Mouse (Mus musculus) MEL (cell line): ENCODE measurements around the gene Bdnf. TPM values are rescaled to one million over a fixed set of nuclear protein-coding genes. Genes with fewer than 3 reads are reported as not detected.

ENCODE experiments used
- DNase-seq: peaks from one replicate; pipeline ENCODE4 v3.0.0; 2011; ENCODE audit warnings: low read depth, low spot score
- H3K27ac ChIP-seq: 2 replicates; pipeline ENCODE4 v1.5.1; 2012; ENCODE audit warnings: low read depth, mild to moderate bottlenecking, control low read depth, low read length, moderate library complexity; ENCODE audit not compliant: control insufficient read depth
- H3K27me3 ChIP-seq, 2 experiments: fragments of 150-350 bp in 1 of 2; sonication (generic) in 1 of 2; 2 replicates each; pipeline ENCODE4 v1.6.1; 2012; ENCODE audit warnings: low read length in 2 of 2, mild to moderate bottlenecking in 2 of 2, improper control_type of control experiment in 1 of 2, moderate library complexity in 1 of 2; ENCODE audit not compliant: insufficient read depth in 2 of 2, control insufficient read depth in 1 of 2
- H3K36me3 ChIP-seq, 2 experiments: 2 replicates each; pipeline ENCODE4 v1.6.1; 2012 to 2014; ENCODE audit warnings: low read length in 2 of 2, improper control_type of control experiment in 1 of 2, inconsistent platforms in 1 of 2, mild to moderate bottlenecking in 1 of 2; ENCODE audit not compliant: insufficient read depth in 2 of 2, control insufficient read depth in 1 of 2
- H3K4me1 ChIP-seq, 2 experiments: fragments of 150-350 bp in 1 of 2; sonication (generic) in 1 of 2; 2 replicates each; pipeline ENCODE4 v1.6.1; 2012; ENCODE audit warnings: low read length in 2 of 2, improper control_type of control experiment in 1 of 2, mild to moderate bottlenecking in 1 of 2; ENCODE audit not compliant: insufficient read depth in 2 of 2, control insufficient read depth in 1 of 2
- H3K4me3 ChIP-seq, 2 experiments: fragments of 150-350 bp in 1 of 2; sonication (generic) in 1 of 2; 2 replicates each; pipeline ENCODE4 v1.5.1; 2012; ENCODE audit warnings: low read depth in 2 of 2, low read length in 2 of 2, mild to moderate bottlenecking in 2 of 2, moderate library complexity in 2 of 2, control low read depth in 1 of 2, improper control_type of control experiment in 1 of 2; ENCODE audit not compliant: control insufficient read depth in 1 of 2, insufficient read depth in 1 of 2
- H3K79me2 ChIP-seq: 2 replicates; pipeline ENCODE4 v1.6.1; 2012; ENCODE audit warnings: mild to moderate bottlenecking, low read length, moderate library complexity; ENCODE audit not compliant: control insufficient read depth, poor library complexity, insufficient read depth
- H3K9ac ChIP-seq: 2 replicates; pipeline ENCODE4 v1.6.1; 2012; ENCODE audit warnings: low read depth, mild to moderate bottlenecking, control low read depth, low read length, moderate library complexity; ENCODE audit not compliant: control insufficient read depth, poor library complexity, severe bottlenecking
- H3K9me3 ChIP-seq: fragments of 150-350 bp; sonication (generic); replicated peaks from 2 replicates; pipeline ENCODE4 v1.6.1; 2012; ENCODE audit warnings: mild to moderate bottlenecking, low read length, improper control_type of control experiment, moderate library complexity; ENCODE audit not compliant: insufficient read depth
- GABPA ChIP-seq: IDR thresholded peaks from 2 replicates; pipeline ENCODE4 v1.6.1; 2012; ENCODE audit warnings: low read depth, mild to moderate bottlenecking, inconsistent platforms, low read length, improper control_type of control experiment, moderate library complexity
- GATA1 ChIP-seq: IDR thresholded peaks from 2 replicates; pipeline ENCODE4 v1.6.1; 2011; ENCODE audit warnings: low read depth, low read length, improper control_type of control experiment
- MXI1 ChIP-seq: IDR thresholded peaks from 2 replicates; pipeline ENCODE4 v1.6.1; 2011; ENCODE audit warnings: mild to moderate bottlenecking, low read depth, low read length, improper control_type of control experiment
- RCOR1 ChIP-seq: IDR thresholded peaks from 2 replicates; pipeline ENCODE4 v1.6.1; 2012; ENCODE audit warnings: low read depth, mild to moderate bottlenecking, inconsistent platforms, low read length, improper control_type of control experiment
- TAL1 ChIP-seq: IDR thresholded peaks from 2 replicates; pipeline ENCODE4 v1.6.1; 2012; ENCODE audit warnings: mild to moderate bottlenecking, inconsistent platforms, low read length, moderate library complexity, mixed read lengths
- TCF12 ChIP-seq: IDR thresholded peaks from 2 replicates; pipeline ENCODE4 v1.6.1; 2014; ENCODE audit warnings: low read depth, mild to moderate bottlenecking, inconsistent platforms, low read length, improper control_type of control experiment, moderate library complexity
- polyA plus RNA-seq, 2 experiments: library from polyadenylated mRNA; stranded (reverse) in 1 of 2; unstranded in 1 of 2; fragments of >175 nt in 1 of 2; fragments of >200 nt in 1 of 2; gene quantifications; 2 replicates each; pipeline versions ENCODE4 v1.2.1 to v1.2.4; 2012; ENCODE audit warnings: low replicate concordance in 2 of 2, low read depth in 1 of 2; ENCODE audit not compliant: insufficient read length in 2 of 2, insufficient read depth in 1 of 2, missing spikeins in 1 of 2
- total RNA-seq: library from RNA; depleted of rRNA; stranded (reverse); fragments of 300-350 nt; gene quantifications from 2 replicates; pipeline ENCODE4 v1.2.3, GENCODE M21; 2012

The Bdnf gene
- total and polyA plus RNA-seq, 3 experiments: not detected

GRCm38 (mm10) chr2:109748815-109749214 lies 74.3 kb downstream of the Bdnf start:
- H3K36me3 ChIP-seq: no peaks in the 10 kb centered on the region
- no peak overlapping the region for H3K27ac ChIP-seq
- TF ChIP-seq TAL1 (no peak), GABPA (no peak)
- H3K9ac ChIP-seq: no peak overlapping the region
- H3K79me2 ChIP-seq: no peaks in the 10 kb centered on the region
- H3K4me3 ChIP-seq: no peak overlapping the region
- no peaks in the 10 kb centered on the region for H3K27me3 ChIP-seq
- no peaks in the 10 kb centered on the region for H3K9me3 ChIP-seq
- H3K4me1 ChIP-seq: no peaks in the 10 kb centered on the region
- DNase-seq: no peak

- H3K27me3 ChIP-seq: no peaks in the 10 kb centered on the region
- H3K27ac ChIP-seq: no peak overlapping the region
- no peak for TF ChIP-seq MXI1
- no peaks in the 10 kb centered on the region for H3K4me1 ChIP-seq
- H3K9ac ChIP-seq: no peak overlapping the region
- no peak for DNase-seq
- no peaks in the 10 kb centered on the region for H3K9me3 ChIP-seq
- no peaks in the 10 kb centered on the region for H3K79me2 ChIP-seq
- H3K36me3 ChIP-seq: no peaks in the 10 kb centered on the region
- H3K4me3 ChIP-seq: no peak overlapping the region
Measured at GRCm38 (mm10) chr2:109749964-109750363, 75.5 kb downstream of the Bdnf start.

GRCm38 (mm10) chr2:109750484-109750883 lies 76.0 kb downstream of the Bdnf start:
- no peak overlapping the region for H3K4me3 ChIP-seq
- no peaks in the 10 kb centered on the region for H3K27me3 ChIP-seq
- no peak for DNase-seq
- H3K4me1 ChIP-seq: no peaks in the 10 kb centered on the region
- H3K36me3 ChIP-seq: no peaks in the 10 kb centered on the region
- H3K9me3 ChIP-seq: no peaks in the 10 kb centered on the region
- H3K27ac ChIP-seq: no peak overlapping the region
- TF ChIP-seq GATA1: no peak
- H3K9ac ChIP-seq: no peak overlapping the region
- H3K79me2 ChIP-seq: no peaks in the 10 kb centered on the region

- no peak overlapping the region for H3K9ac ChIP-seq
Measured at GRCm38 (mm10) chr2:109756305-109756704, 81.8 kb downstream of the Bdnf start.

More at GRCm38 (mm10) chr2:109756305-109756704, 81.8 kb downstream of the Bdnf start:
- H3K4me1 ChIP-seq: no peaks in the 10 kb centered on the region
- no peak overlapping the region for H3K27ac ChIP-seq
- H3K27me3 ChIP-seq: no peaks in the 10 kb centered on the region
- H3K9me3 ChIP-seq: no peaks in the 10 kb centered on the region
- H3K79me2 ChIP-seq: no peaks in the 10 kb centered on the region
- TF ChIP-seq TCF12: no peak
- TF ChIP-seq RCOR1: 0 out of 2 replicates have a peak, but pooled peaks have one; percentile 22
- TF ChIP-seq, all 39 proteins: peak for 1
- Histone ChIP-seq H3K36me3 (no peaks in the 10 kb centered on the region), H3K4me3 (no peak overlapping the region)
- DNase-seq: peak; percentile 16
